Mouse (Mus musculus) limb, embryonic 10.5 days (tissue): ENCODE results near the gene 1700016K19Rik. TPM values are rescaled to one million over a fixed set of nuclear protein-coding genes. Genes with fewer than 3 reads are reported as not detected.
A peak's percentile ranks its signal among the peaks of the same experiment; 100 is the strongest.
"Not testable (repeated sequence)": the region's sequence is repeated elsewhere in the genome, so short reads cannot be mapped to it uniquely, and the experiment has no call there.

Source experiments
- DNase-seq: peaks from one replicate; pipeline ENCODE4 v3.0.0-alpha.2; 2017; ENCODE audit warnings: low spot score
- H3K27ac ChIP-seq: fragments of 300-500 bp; sonication (generic); 2 replicates; pipeline ENCODE4 v1.5.1; 2016; ENCODE audit warnings: mild to moderate bottlenecking
- H3K27me3 ChIP-seq: fragments of 300-500 bp; sonication (generic); 2 replicates; pipeline ENCODE4 v1.6.1; 2016; ENCODE audit warnings: low read depth, mild to moderate bottlenecking; ENCODE audit not compliant: poor library complexity, severe bottlenecking
- H3K36me3 ChIP-seq: fragments of 300-500 bp; sonication (generic); 2 replicates; pipeline ENCODE4 v1.6.1; 2016; ENCODE audit warnings: mild to moderate bottlenecking, moderate library complexity
- H3K4me1 ChIP-seq: fragments of 300-500 bp; sonication (generic); 2 replicates; pipeline ENCODE4 v1.6.1; 2016
- H3K4me3 ChIP-seq: fragments of 300-500 bp; sonication (generic); 2 replicates; pipeline ENCODE4 v1.5.1; 2016; ENCODE audit warnings: mild to moderate bottlenecking, moderate library complexity
- H3K9me3 ChIP-seq: fragments of 300-500 bp; sonication (generic); replicated peaks from 2 replicates; pipeline ENCODE4 v1.6.1; 2016; ENCODE audit warnings: mild to moderate bottlenecking
- WGBS: fragments of 180-500 bp; shearing (Covaris S2); methylation state at CpG from one replicate; pipeline ENCODE4 v1.1.7; 2016; 5-methylcytosine and 5-hydroxymethylcytosine counted together
- polyA plus RNA-seq: library from polyadenylated mRNA; unstranded; fragments of >200 nt; fragmentation: Nextera tagmentation; extraction: Ambion mirVana; gene quantifications from 2 replicates; pipeline ENCODE4 v1.2.1, GENCODE M21; 2016

1700016K19Rik gene
- polyA plus RNA-seq, 1 experiment from 2014 or later: 0.36 TPM

- no peaks in the 10 kb centered on the region for H3K9me3 ChIP-seq
- no peak overlapping the region for H3K27ac ChIP-seq
- H3K36me3 ChIP-seq: no peaks in the 10 kb centered on the region
- no peaks in the 10 kb centered on the region for H3K4me1 ChIP-seq
- no peak for DNase-seq
- 91% methylated on average over 8 of the region's 8 CpGs for WGBS
- no peak overlapping the region for H3K4me3 ChIP-seq
- no peaks in the 10 kb centered on the region for H3K27me3 ChIP-seq
Measured at GRCm38 (mm10) chr11:75992481-75992880, 7.2 kb upstream of the 1700016K19Rik start.

GRCm38 (mm10) chr11:75994357-75994756 is 5.4 kb upstream of the 1700016K19Rik start:
- Histone ChIP-seq H3K27ac (no peak overlapping the region), H3K36me3 (no peaks in the 10 kb centered on the region), H3K9me3 (no peaks in the 10 kb centered on the region), H3K27me3 (peaks cover 5% of the 10 kb centered on the region; the same call in 1 of the 2 replicates), H3K4me3 (no peak overlapping the region), H3K4me1 (peaks cover under 1% of the 10 kb centered on the region; the same call in 1 of the 2 replicates)
- DNase-seq: no peak
- WGBS: 68% methylated on average over 9 of the region's 9 CpGs

GRCm38 (mm10) chr11:76000701-76001100 is 989 bp downstream of the 1700016K19Rik start:
- Histone ChIP-seq H3K4me1 (peaks cover 8% of the 10 kb centered on the region), H3K36me3 (no peaks in the 10 kb centered on the region), H3K27me3 (peaks cover 48% of the 10 kb centered on the region), H3K9me3 (no peaks in the 10 kb centered on the region), H3K27ac (no peak overlapping the region), H3K4me3 (no peak overlapping the region)
- 89% methylated on average over 5 of the region's 5 CpGs for WGBS
- no peak for DNase-seq

- Histone ChIP-seq H3K27ac (no peak overlapping the region), H3K4me3 (no peak overlapping the region), H3K9me3 (no peaks in the 10 kb centered on the region), H3K36me3 (no peaks in the 10 kb centered on the region), H3K27me3 (peaks cover 48% of the 10 kb centered on the region), H3K4me1 (peaks cover 8% of the 10 kb centered on the region)
- DNase-seq: no peak
- WGBS: 77% methylated on average over 3 of the region's 3 CpGs
Measured at GRCm38 (mm10) chr11:76001237-76001878, 1.6 kb downstream of the 1700016K19Rik start.

GRCm38 (mm10) chr11:76004276-76004675 is 4.6 kb downstream of the 1700016K19Rik start:
- not testable (repeated sequence) for H3K4me3 ChIP-seq, H3K9me3 ChIP-seq, H3K27ac ChIP-seq, H3K36me3 ChIP-seq, DNase-seq, H3K4me1 ChIP-seq
- WGBS: 91% methylated on average over 7 of the region's 7 CpGs
- peaks cover 43% of the 10 kb centered on the region for H3K27me3 ChIP-seq

GRCm38 (mm10) chr11:76008162-76008561 is 8.4 kb downstream of the 1700016K19Rik start:
- H3K4me1 ChIP-seq: no peaks in the 10 kb centered on the region
- no peak overlapping the region for H3K4me3 ChIP-seq
- H3K9me3 ChIP-seq: no peaks in the 10 kb centered on the region
- H3K27ac ChIP-seq: no peak overlapping the region
- H3K27me3 ChIP-seq: peaks cover 7% of the 10 kb centered on the region; the same call in 1 of the 2 replicates
- 86% methylated on average over 2 of the region's 2 CpGs for WGBS
- no peak for DNase-seq
- no peaks in the 10 kb centered on the region for H3K36me3 ChIP-seq

- WGBS: 84% methylated on average over 6 of the region's 6 CpGs
- H3K27ac ChIP-seq: no peak overlapping the region
- no peak for DNase-seq
Measured at GRCm38 (mm10) chr11:76009101-76009500, 9.4 kb downstream of the 1700016K19Rik start.

DNA sequence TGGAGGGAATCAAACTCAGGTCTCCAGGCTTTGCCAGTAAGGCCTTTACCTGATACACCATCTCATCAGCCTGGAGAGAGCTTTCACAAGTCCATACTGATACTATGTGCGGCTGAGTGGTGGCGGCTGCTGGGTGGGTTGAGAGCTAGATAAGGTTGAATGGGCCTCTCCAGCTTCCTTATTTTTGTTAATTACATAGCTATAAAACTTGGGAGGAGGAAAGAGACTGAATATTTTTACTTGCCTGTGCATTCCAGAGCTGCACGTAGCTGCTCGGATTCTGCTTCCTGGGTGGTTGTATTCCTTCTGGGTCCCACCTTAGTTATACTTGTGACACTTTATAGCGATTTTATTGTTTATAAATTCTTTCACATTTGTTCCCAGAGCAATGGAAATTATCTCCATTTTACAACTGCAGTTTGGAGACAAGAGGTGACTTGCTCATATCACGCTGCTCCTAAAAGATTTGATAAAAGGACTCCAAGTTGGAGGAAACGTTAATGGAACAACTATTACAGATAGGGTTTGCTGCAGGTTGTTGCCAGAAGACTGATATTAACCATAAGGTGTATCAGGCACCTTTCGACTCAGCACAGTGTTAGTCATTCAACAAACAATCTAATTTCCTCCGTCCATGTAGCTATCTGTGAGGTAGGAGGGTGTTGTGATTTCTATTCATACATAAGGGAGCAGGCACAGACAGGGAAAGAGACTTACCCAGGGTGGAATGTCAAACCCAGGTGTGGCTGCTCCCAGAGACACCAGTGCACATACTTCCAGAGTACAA is 11.3 kb downstream of the 1700016K19Rik start:
- no peak for DNase-seq
- H3K36me3 ChIP-seq: no peaks in the 10 kb centered on the region
- no peaks in the 10 kb centered on the region for H3K9me3 ChIP-seq
- 0 out of 2 replicates have a peak, but pooled peaks cover 5% of the 10 kb centered on the region for H3K4me1 ChIP-seq
- 86% methylated on average over 9 of the region's 9 CpGs for WGBS
- no peak overlapping the region for H3K27ac ChIP-seq
- no peaks in the 10 kb centered on the region for H3K27me3 ChIP-seq
- no peak overlapping the region for H3K4me3 ChIP-seq

More at GRCm38 (mm10) chr11:76009101-76009500, 9.4 kb downstream of the 1700016K19Rik start:
- Histone ChIP-seq H3K4me3 (no peak overlapping the region), H3K36me3 (no peaks in the 10 kb centered on the region), H3K4me1 (no peaks in the 10 kb centered on the region), H3K27me3 (no peaks in the 10 kb centered on the region), H3K9me3 (no peaks in the 10 kb centered on the region)

DNA sequence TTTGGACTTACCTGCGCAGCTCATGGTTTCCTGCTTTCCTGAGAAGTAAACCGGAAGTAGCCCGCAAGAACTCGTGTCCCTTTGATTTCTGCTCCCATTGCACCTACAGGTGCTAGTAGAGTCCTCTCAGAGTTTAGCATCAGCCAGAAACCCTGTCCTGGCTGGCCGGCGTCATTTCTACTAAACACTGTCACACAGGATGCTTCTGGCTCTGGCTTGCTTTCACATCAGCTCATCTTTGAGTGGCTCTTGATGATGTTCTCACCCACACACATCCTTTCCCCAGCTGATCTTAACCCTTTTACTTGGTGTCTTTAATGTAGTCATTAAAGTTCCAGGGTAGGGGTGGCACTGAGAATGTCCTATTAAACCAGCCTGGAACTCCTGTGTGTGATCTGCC is 15.5 kb downstream of the 1700016K19Rik start:
- Histone ChIP-seq H3K4me3 (no peak overlapping the region), H3K27me3 (no peaks in the 10 kb centered on the region), H3K36me3 (peaks cover 5% of the 10 kb centered on the region), H3K4me1 (0 out of 2 replicates have a peak, but pooled peaks cover 6% of the 10 kb centered on the region), H3K9me3 (no peaks in the 10 kb centered on the region), H3K27ac (no peak overlapping the region)
- WGBS: 87% methylated on average over 6 of the region's 6 CpGs
- DNase-seq: no peak

DNA sequence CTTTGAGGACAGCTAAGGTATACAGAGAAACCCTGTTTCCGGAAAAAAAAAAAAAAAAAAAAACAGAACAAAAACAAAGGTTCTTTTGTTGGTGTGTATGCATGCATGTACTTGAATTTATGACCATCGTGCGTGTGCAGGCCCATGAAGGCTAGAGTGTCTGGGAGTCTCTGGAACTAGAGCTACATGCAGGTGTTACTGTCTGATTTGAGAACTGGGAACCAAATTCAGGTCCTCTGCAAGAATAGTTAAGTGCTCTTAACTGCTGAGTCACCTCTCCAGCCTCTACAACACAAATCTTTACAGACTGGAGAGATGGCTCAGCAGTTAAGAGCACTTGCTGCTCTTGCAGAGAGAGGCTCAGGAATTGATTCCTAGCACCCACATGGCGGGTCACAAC is 16.1 kb downstream of the 1700016K19Rik start:
- H3K4me1 ChIP-seq: 0 out of 2 replicates have a peak, but pooled peaks cover 7% of the 10 kb centered on the region
- H3K27ac ChIP-seq: no peak overlapping the region
- H3K9me3 ChIP-seq: no peaks in the 10 kb centered on the region
- no peak overlapping the region for H3K4me3 ChIP-seq
- 77% methylated on average over 4 of the region's 4 CpGs for WGBS
- no peak for DNase-seq
- H3K27me3 ChIP-seq: no peaks in the 10 kb centered on the region
- H3K36me3 ChIP-seq: peaks cover 5% of the 10 kb centered on the region

DNA sequence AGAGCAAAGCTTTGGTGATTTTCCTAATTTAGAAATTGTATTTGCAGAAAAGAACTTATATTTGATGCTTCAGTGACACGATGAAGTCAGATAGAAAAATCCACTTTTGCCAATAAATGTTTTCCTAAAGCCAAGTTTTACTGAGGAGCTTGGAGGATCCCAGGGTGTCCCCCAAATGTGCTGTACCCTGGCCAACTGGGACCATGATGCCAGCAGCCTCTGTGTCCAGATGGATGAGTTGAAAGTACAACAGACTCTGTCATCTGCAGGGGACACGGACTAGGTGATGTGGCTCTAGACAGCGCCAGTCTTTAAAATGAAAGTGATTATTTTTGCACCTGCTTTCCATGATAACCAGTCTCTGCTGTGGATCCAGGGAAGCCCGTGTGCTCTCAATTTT is 20.2 kb downstream of the 1700016K19Rik start:
- H3K9me3 ChIP-seq: no peaks in the 10 kb centered on the region
- H3K27ac ChIP-seq: no peak overlapping the region
- no peak for DNase-seq
- H3K4me1 ChIP-seq: peaks cover 8% of the 10 kb centered on the region
- H3K27me3 ChIP-seq: no peaks in the 10 kb centered on the region
- WGBS: 92% methylated on average over 4 of the region's 4 CpGs
- H3K36me3 ChIP-seq: peaks cover 29% of the 10 kb centered on the region
- H3K4me3 ChIP-seq: no peak overlapping the region

- H3K9me3 ChIP-seq: no peaks in the 10 kb centered on the region
- DNase-seq: no peak
- H3K27ac ChIP-seq: no peak overlapping the region
- WGBS: 80% methylated on average over 9 of the region's 9 CpGs
- no peak overlapping the region for H3K4me3 ChIP-seq
- peaks cover 13% of the 10 kb centered on the region for H3K4me1 ChIP-seq
- 0 out of 2 replicates have a peak, but pooled peaks cover 2% of the 10 kb centered on the region for H3K27me3 ChIP-seq
- peaks cover 32% of the 10 kb centered on the region for H3K36me3 ChIP-seq
Measured at GRCm38 (mm10) chr11:76020916-76021315, 21.2 kb downstream of the 1700016K19Rik start.

DNA sequence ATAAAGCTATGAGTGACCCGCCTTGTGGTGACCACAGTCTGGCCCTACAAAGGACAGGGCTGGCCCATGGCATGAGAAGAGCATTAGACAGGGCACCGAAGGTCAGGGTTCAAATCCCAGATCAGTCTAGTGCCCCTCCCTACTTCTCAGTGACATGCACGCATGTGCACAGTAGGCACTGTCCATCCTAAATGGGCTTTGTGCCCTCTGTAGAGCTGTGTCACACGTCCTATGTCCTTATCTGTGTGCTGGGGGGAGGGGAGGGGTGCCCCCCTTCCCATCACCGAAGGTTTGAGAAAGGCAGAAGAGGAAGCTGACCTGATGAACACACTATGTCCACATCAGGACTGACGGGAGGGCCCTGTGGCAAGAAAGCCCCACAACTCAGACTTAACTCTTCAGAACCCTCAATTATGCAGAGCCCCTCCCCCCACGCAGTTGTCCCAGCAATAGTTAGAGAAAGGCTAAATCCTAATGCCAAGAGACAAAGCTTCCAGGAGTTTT is 25.4 kb downstream of the 1700016K19Rik start:
- DNase-seq: no peak
- Histone ChIP-seq H3K36me3 (peaks cover 26% of the 10 kb centered on the region), H3K4me3 (no peak overlapping the region), H3K4me1 (peaks cover 39% of the 10 kb centered on the region), H3K9me3 (no peaks in the 10 kb centered on the region), H3K27me3 (peaks cover 18% of the 10 kb centered on the region), H3K27ac (0 out of 2 replicates have a peak overlapping the region, but pooled peaks have one; percentile 17)
- 75% methylated on average over 7 of the region's 7 CpGs for WGBS
